Mouse (Mus musculus) midbrain, embryonic 13.5 days (tissue): ENCODE data around the gene Chp2. TPM values are rescaled to one million over a fixed set of nuclear protein-coding genes. Genes with fewer than 3 reads are reported as not detected.
A peak's percentile ranks its signal among the peaks of the same experiment; 100 is the strongest.

Experiments used
- ATAC-seq: fragments of 200-750 bp; cut with Nextera tagmentation; 2 replicates; pipeline ENCODE4 v1.8.0; 2017; ENCODE audit warnings: mild to moderate bottlenecking, moderate TSS enrichment, moderate library complexity
- H3K27ac ChIP-seq: fragments of 300-500 bp; sonication (generic); 2 replicates; pipeline ENCODE4 v1.5.1; 2015; ENCODE audit warnings: inconsistent platforms, mild to moderate bottlenecking, moderate library complexity
- H3K27me3 ChIP-seq: fragments of 300-500 bp; sonication (generic); 2 replicates; pipeline ENCODE4 v1.6.1; 2015; ENCODE audit warnings: mild to moderate bottlenecking, inconsistent platforms
- H3K36me3 ChIP-seq: fragments of 300-500 bp; sonication (generic); 2 replicates; pipeline ENCODE4 v1.6.1; 2015; ENCODE audit warnings: mild to moderate bottlenecking, inconsistent platforms
- H3K4me1 ChIP-seq: fragments of 300-500 bp; sonication (generic); replicated peaks from 2 replicates; pipeline ENCODE4 v1.6.1; 2015; ENCODE audit warnings: inconsistent platforms
- H3K4me2 ChIP-seq: fragments of 300-500 bp; sonication (generic); replicated peaks from 2 replicates; pipeline ENCODE4 v1.6.1; 2015; ENCODE audit warnings: moderate library complexity, mild to moderate bottlenecking, inconsistent platforms
- H3K4me3 ChIP-seq: fragments of 300-500 bp; sonication (generic); replicated peaks from 2 replicates; pipeline ENCODE4 v1.5.1; 2015; ENCODE audit warnings: mild to moderate bottlenecking, inconsistent platforms
- H3K9ac ChIP-seq: fragments of 300-500 bp; sonication (generic); replicated peaks from 2 replicates; pipeline ENCODE4 v1.6.1; 2015; ENCODE audit warnings: mild to moderate bottlenecking, inconsistent platforms
- H3K9me3 ChIP-seq: fragments of 300-500 bp; sonication (generic); 2 replicates; pipeline ENCODE4 v1.6.1; 2016; ENCODE audit warnings: mild to moderate bottlenecking, inconsistent platforms
- WGBS: fragments of 180-500 bp; shearing (Covaris S2); methylation state at CpG from one replicate; pipeline ENCODE4 v1.1.7; 2015; 5-methylcytosine and 5-hydroxymethylcytosine counted together
- polyA plus RNA-seq: library from polyadenylated mRNA; unstranded; fragments of >200 nt; fragmentation: Nextera tagmentation; extraction: Ambion mirVana; gene quantifications from 2 replicates; pipeline ENCODE4 v1.2.1, GENCODE M21; 2015

Chp2 gene
- polyA plus RNA-seq, 1 experiment from 2014 or later: 1.2 TPM

GRCm38 (mm10) chr7:122244584-122244983, 25.3 kb downstream of the Chp2 start:
- no peak overlapping the region for H3K27ac ChIP-seq
- no peak overlapping the region for H3K4me3 ChIP-seq
- H3K9me3 ChIP-seq: no peaks in the 10 kb centered on the region
- H3K4me1 ChIP-seq: 0 out of 2 replicates have a peak, but pooled peaks cover 4% of the 10 kb centered on the region
- H3K27me3 ChIP-seq: no peaks in the 10 kb centered on the region
- no peak overlapping the region for H3K4me2 ChIP-seq
- H3K9ac ChIP-seq: no peak overlapping the region
- WGBS: 59% methylated on average over 8 of the region's 8 CpGs
- no peak for ATAC-seq
- H3K36me3 ChIP-seq: no peaks in the 10 kb centered on the region

- no peaks in the 10 kb centered on the region for H3K9me3 ChIP-seq
- WGBS: 48% methylated on average over 5 of the region's 5 CpGs
- H3K36me3 ChIP-seq: no peaks in the 10 kb centered on the region
- no peak overlapping the region for H3K27ac ChIP-seq
- H3K9ac ChIP-seq: no peak overlapping the region
- no peak overlapping the region for H3K4me2 ChIP-seq
- 0 out of 2 replicates have a peak, but pooled peaks cover 4% of the 10 kb centered on the region for H3K4me1 ChIP-seq
- no peaks in the 10 kb centered on the region for H3K27me3 ChIP-seq
- no peak for ATAC-seq
- no peak overlapping the region for H3K4me3 ChIP-seq
Measured at GRCm38 (mm10) chr7:122245976-122246375, 26.7 kb downstream of the Chp2 start.

GRCm38 (mm10) chr7:122247254-122247864, 28.1 kb downstream of the Chp2 start:
- WGBS: 85% methylated on average over 10 of the region's 10 CpGs
- H3K4me1 ChIP-seq: 0 out of 2 replicates have a peak, but pooled peaks cover 4% of the 10 kb centered on the region
- no peaks in the 10 kb centered on the region for H3K36me3 ChIP-seq
- no peak overlapping the region for H3K9ac ChIP-seq
- H3K4me3 ChIP-seq: no peak overlapping the region
- no peaks in the 10 kb centered on the region for H3K27me3 ChIP-seq
- H3K9me3 ChIP-seq: no peaks in the 10 kb centered on the region
- ATAC-seq: no peak
- no peak overlapping the region for H3K27ac ChIP-seq
- no peak overlapping the region for H3K4me2 ChIP-seq

- Histone ChIP-seq H3K36me3 (no peaks in the 10 kb centered on the region), H3K27ac (no peak overlapping the region), H3K9me3 (no peaks in the 10 kb centered on the region), H3K27me3 (no peaks in the 10 kb centered on the region), H3K9ac (no peak overlapping the region), H3K4me2 (no peak overlapping the region), H3K4me1 (no peaks in the 10 kb centered on the region), H3K4me3 (no peak overlapping the region)
- 91% methylated on average over 9 of the region's 9 CpGs for WGBS
- ATAC-seq: no peak
Measured at GRCm38 (mm10) chr7:122249321-122249821, 30.1 kb downstream of the Chp2 start.

GRCm38 (mm10) chr7:122251197-122252011, 32.1 kb downstream of the Chp2 start:
- Histone ChIP-seq H3K4me3 (no peak overlapping the region), H3K4me2 (no peak overlapping the region; the same call in 1 of the 2 replicates), H3K27me3 (no peaks in the 10 kb centered on the region), H3K4me1 (no peaks in the 10 kb centered on the region), H3K9me3 (no peaks in the 10 kb centered on the region), H3K27ac (no peak overlapping the region), H3K9ac (no peak overlapping the region), H3K36me3 (no peaks in the 10 kb centered on the region)
- 31% methylated on average over 21 of the region's 21 CpGs for WGBS
- ATAC-seq: peak; percentile 68

GRCm38 (mm10) chr7:122256722-122257121, 37.4 kb downstream of the Chp2 start:
- Histone ChIP-seq H3K4me3 (no peak overlapping the region), H3K27ac (no peak overlapping the region), H3K36me3 (no peaks in the 10 kb centered on the region), H3K9ac (no peak overlapping the region), H3K4me2 (no peak overlapping the region), H3K4me1 (no peaks in the 10 kb centered on the region), H3K9me3 (no peaks in the 10 kb centered on the region), H3K27me3 (no peaks in the 10 kb centered on the region)
- ATAC-seq: no peak
- 83% methylated on average over 7 of the region's 7 CpGs for WGBS

GRCm38 (mm10) chr7:122258521-122258920, 39.2 kb downstream of the Chp2 start:
- WGBS: 84% methylated on average over 4 of the region's 4 CpGs
- no peaks in the 10 kb centered on the region for H3K36me3 ChIP-seq
- H3K4me2 ChIP-seq: no peak overlapping the region
- no peaks in the 10 kb centered on the region for H3K27me3 ChIP-seq
- H3K4me3 ChIP-seq: no peak overlapping the region
- ATAC-seq: no peak
- no peaks in the 10 kb centered on the region for H3K9me3 ChIP-seq
- H3K27ac ChIP-seq: no peak overlapping the region
- no peaks in the 10 kb centered on the region for H3K4me1 ChIP-seq
- no peak overlapping the region for H3K9ac ChIP-seq

GRCm38 (mm10) chr7:122260055-122260602, 40.8 kb downstream of the Chp2 start:
- ATAC-seq: no peak
- no peak overlapping the region for H3K4me3 ChIP-seq
- H3K27me3 ChIP-seq: no peaks in the 10 kb centered on the region
- no peak overlapping the region for H3K4me2 ChIP-seq
- no peak overlapping the region for H3K27ac ChIP-seq
- no peaks in the 10 kb centered on the region for H3K9me3 ChIP-seq
- H3K36me3 ChIP-seq: no peaks in the 10 kb centered on the region
- H3K9ac ChIP-seq: no peak overlapping the region
- WGBS: 81% methylated on average over 5 of the region's 5 CpGs
- no peaks in the 10 kb centered on the region for H3K4me1 ChIP-seq

GRCm38 (mm10) chr7:122268983-122269486, 49.7 kb downstream of the Chp2 start:
- Histone ChIP-seq H3K4me1 (no peaks in the 10 kb centered on the region), H3K27ac (no peak overlapping the region), H3K9me3 (no peaks in the 10 kb centered on the region), H3K4me3 (no peak overlapping the region), H3K9ac (no peak overlapping the region), H3K27me3 (no peaks in the 10 kb centered on the region), H3K36me3 (no peaks in the 10 kb centered on the region), H3K4me2 (no peak overlapping the region)
- ATAC-seq: no peak
- WGBS: 94% methylated on average over 4 of the region's 4 CpGs

GRCm38 (mm10) chr7:122272334-122272733, 53.0 kb downstream of the Chp2 start:
- no peak for ATAC-seq
- Histone ChIP-seq H3K4me2 (no peak overlapping the region), H3K27ac (no peak overlapping the region), H3K36me3 (no peaks in the 10 kb centered on the region), H3K27me3 (no peaks in the 10 kb centered on the region), H3K4me3 (no peak overlapping the region), H3K9me3 (no peaks in the 10 kb centered on the region), H3K4me1 (no peaks in the 10 kb centered on the region), H3K9ac (no peak overlapping the region)
- WGBS: 87% methylated on average over 2 of the region's 2 CpGs
